Mouse (Mus musculus) right cerebral cortex, postnatal 14 days (tissue): Measurements from ENCODE around the gene Tmem91.

Source experiments
- DNase-seq: peaks from one replicate; pipeline ENCODE4 v3.0.0; 2022

Gene Tmem91

DNA sequence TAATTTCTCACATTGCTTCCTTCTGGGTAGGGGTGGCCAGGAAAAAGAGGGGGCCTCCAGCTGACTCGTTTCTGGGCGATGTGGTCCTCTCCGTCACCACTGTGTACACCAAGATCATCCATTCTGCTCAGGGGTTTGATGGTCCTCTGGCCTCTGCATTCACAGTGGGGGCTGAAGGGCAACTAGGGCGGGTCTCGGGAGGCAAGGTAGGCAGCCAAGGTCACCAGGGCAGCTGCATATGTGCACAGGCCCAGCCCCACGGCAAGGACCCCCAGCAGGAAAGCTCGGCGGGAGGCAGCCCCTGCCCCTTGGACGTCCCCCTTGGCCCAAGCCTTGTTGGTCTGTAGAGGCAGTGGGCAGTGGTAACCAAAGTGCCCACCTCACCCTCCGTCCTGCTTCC, 5.8 kb downstream of the Tmem91 start:
- DNase-seq, result no peak

DNA sequence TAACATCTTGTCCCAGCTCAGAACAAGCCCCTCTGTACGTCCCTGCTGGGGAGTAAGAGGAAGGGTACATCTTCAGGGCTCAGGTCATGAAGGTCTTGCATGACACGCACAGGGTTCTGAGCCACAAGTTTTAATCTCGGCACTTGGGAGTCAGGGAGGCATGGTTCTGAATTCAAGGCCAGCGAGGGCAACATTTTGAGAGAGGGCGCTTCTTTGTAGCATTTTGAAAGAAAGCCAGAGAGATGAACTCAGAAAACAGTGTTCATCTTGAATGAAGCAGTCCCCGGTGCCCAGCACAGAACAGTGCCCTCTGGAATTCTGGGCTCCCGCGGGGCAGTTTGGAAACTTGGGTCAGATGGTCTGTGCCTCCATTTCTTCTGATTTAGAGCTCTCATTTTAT, 8.6 kb downstream of the Tmem91 start:
- DNase-seq, result no peak

DNA sequence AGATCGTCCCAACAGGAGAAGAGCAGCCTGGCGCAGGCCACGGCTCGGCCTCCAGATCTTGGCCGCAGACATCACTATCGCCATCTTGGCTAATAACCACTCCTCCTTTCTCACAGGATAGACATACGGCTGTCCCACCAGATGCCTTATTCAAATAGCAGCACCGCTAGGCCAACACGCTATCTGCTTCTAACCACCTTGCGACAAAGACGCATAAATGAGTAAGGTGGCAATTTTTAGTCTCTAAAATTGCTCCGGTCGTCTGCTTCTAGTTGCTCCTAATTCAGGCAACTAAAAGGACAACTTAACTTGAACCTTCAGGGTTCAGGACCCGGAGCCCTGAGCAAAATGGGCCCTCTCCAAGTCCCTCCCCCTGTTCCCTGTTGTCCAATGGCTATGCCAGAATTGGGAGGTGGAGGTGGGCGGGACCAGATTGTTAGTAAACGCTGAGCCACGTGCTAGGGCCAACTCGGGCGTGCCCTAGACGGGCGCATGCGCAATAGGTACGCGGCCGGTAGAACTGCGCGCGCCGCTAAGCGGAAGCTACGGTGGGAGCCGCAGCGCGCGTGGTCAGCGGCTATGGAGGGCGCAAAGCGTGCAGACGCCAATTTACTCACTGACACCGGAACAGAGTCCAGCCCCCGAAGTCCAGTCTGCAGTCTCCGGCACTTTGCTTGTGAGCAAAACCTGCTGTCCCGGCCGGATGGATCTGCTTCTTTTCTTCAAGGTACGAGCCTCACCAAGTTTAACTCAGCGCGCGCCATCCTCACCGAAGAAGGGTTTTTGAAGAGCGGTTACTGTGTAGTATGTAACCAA, 16.1 kb downstream of the Tmem91 start, which contains the start of the genes Bckdha and Exosc5:
Gene Bckdha, minus strand, starts transcription at position 325 of the 816 bp plus-strand sequence.
Gene Exosc5, plus strand, starts transcription at position 508 of the 816 bp plus-strand sequence.
- DNase-seq, result peak; percentile 98

DNA sequence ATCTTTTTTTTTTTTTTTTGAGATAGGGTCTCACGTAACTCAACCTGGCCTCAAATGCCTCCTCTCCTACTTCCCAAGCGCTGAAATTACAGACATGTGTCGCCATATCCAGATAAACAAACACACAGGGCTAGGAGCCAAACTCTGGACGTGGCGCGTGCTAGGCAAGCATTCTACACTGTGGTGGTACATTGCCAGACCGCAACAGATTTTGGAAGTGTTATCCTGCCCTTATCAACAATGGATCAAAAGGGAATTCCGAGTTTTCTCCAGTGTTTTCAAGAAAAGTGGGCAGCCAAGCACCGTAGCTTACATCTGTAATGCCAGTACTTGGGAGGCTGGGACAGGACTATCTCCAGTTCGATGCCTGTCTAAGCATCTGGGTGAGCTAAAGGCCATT, 17.2 kb downstream of the Tmem91 start:
- DNase-seq, result no peak

DNA sequence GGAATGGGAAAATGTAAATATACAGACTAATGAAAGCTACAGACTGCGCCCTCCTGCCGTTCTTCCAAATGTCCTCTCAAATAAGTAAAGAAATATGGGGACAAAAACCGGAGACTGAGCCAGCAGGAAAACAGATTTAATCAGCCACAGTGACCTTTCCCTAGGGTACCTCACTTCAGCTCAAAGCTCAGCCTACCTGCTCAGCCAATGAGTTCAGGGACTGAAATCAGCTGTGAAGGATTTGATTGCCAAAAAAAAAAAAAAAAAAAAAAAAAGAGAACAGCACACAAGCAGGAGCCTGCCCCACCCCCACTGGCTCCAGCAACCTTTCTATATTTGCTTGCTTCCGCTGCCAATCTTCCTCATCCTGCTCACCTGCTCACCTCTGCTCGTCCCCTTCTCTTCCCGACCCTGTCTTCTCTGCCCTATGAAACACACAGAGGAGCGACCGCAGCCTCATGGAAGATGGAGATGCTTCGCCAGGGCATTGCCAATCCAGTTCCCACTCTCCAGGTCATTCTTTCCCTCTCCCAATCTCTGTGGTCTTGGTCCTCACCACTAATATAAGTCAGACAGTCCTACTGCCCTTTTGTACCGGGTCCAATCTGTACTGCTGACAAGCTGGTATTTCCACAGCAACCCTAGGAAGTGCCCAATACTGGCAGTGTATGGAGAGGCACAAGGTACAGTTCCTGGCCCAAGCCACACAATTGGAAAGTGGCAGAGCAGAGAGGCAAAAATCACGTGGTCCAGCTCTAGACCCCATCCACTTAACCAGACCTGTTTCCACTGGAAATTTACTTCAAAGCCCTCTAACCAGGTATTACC, 19.2 kb downstream of the Tmem91 start:
- no peak for DNase-seq

DNA sequence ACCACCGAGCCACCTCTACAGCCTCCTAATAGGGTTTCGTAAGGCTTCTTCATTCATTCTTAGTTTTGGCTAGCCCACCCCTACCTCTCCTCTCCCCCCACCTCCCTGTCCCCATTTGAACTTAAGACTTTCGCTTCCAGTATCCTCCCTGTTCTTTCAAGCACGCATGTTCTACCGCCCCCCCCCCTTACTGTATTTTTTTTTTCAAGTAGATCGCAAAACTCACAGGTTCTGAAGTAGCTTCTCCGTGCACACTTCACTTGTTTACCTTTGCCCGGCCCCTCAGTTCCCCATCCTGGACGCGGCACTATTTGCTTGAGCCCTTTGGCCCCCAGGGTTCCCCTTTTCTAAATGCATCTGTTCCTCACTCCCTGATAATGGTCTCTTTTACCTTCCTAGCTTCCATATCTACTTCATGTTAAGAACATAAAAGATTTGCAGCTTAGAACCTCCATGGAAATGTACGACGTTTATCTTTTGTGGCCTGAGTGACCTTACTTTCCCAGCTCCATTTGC, 22.7 kb downstream of the Tmem91 start:
- no peak for DNase-seq

DNA sequence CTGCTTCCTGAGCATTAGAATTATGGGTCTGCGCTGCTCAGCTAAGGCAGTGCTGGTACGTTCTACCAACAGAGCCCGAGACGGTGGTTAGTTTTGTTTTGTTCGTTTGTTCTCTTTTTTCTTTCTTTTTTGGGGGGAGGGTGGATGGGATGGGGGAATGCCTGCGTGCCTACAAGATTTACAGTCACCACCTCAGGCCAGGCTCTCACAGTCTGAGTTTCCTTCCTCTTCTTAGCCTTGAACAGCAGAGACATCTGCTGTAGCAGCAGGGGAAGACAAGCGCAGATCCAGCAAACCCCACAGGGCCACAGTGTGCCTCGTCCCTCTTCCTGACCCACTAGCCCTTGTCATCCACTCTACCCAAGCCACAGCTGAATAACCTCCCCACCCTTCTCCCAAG, 23.7 kb downstream of the Tmem91 start:
- no peak for DNase-seq

DNA sequence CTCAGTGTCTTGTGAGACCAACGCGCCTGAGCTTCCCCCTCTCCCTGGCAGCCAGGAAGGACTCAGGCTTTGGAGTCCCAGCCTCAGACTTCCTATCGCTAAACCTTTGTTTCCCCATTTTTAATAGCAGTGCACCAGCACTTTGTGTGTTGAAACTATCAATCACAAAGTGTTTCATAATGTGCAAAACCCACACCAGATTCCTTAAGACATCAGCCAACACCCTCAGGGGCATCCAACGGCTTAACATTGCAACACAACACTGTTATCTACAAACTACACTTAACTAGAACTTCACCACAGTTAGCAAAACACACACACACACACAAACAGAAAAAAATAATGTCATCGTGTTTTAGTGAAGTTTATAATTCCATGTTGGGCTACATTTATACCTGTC, 25.1 kb downstream of the Tmem91 start:
- no peak for DNase-seq

DNA sequence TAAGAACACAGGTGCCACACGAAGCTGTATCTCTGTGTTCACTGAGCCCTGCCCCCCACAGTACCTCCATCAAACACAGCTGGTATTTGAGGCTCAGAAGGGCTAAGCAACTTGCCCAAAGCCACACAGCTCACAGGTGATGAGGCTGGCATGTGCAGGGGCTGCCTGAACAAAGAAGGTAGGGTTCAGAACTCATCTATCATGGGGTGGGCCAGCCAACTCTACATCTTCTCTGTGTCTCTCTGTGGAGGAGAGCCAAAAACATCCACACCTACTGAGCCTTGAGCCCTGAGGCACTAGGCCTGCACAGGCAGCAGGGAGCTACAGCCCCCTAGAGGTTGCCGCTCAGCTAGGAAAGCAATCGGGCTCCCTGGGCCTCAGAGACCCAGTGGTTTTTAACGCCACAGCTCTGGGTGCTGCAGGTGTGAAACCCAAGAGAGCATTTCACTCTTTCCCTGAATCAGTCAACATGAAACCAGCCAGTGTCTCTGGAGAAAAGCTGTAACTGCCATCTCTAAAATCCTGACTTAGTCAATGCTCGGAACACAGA, 27.3 kb downstream of the Tmem91 start:
- no peak for DNase-seq

DNA sequence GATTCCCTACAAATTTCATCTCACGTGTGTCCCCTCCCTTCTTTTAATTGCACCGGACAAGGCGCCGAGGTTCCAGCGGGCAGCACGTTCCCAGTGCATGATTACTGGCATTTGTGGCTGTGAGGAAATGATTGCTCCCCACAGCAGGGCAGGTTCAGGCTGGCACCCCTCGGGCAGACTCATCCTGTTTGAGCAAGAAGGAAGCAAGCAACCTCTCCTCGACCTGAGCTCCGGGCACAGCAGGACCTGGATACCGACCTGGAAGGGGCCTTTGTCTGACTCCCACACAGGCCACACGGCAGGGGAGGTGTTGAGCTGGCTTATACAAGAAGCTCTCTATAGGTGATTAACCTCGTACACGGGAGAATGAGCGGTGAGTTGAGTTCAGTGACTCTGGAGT, 29.9 kb downstream of the Tmem91 start:
- DNase-seq, result no peak

DNA sequence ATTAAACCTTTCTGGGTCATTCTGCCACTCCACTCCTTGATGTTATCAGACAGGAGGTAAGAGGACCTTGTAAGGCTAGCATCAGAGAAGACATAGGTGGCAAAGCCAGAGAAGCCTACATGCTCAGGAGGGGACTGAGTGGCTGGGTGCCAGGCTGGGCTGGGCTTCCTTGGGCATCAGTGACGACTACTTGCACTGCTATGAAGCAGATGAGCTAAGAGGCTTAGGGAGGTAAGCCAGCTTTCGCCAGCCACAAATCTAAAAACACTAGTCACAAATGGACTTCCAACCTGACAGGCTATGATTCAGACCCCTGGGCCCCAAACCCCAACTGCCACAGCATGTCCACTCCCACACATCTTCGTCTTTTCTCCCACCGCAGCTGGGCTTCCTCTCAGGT, 30.3 kb downstream of the Tmem91 start:
- no peak for DNase-seq

DNA sequence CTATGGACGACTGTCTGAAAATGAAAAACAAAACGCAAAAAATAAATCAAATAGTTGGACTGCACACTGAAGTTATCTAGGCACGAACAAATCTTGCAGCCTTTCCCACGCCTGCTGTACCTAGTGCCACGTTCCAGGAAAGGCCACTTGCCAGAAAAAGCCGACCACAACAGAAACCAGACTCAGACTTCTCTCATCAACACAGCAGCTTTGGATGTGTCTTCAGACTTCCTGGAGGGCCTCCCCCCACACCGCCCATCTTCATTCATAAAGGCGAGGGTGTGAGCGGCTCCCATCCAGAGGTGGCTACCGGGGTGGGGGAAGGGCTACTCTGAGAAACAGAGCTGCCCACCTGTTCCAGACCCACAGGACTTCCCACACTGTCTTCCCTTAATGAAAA, 30.8 kb downstream of the Tmem91 start:
- DNase-seq, result no peak

DNA sequence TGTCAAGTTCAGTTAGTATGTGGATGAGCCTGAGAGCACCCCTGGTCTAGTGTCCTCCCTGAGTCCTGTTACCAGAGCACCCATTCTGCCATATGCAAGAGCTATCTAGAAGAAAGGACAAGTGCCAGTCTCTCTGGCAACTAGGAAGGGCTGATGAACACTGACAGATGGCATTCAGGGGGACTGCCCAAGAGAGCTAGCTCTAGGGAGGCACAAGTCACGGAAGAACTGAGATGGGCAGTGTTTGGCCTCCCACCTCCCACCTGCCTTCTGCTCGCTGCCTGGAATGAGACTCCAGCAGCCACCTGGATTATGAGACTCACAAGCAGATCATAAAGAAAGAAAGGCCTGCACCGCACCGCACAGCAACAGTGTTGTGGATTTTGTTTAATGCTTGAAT, 35.2 kb downstream of the Tmem91 start:
- no peak for DNase-seq

DNA sequence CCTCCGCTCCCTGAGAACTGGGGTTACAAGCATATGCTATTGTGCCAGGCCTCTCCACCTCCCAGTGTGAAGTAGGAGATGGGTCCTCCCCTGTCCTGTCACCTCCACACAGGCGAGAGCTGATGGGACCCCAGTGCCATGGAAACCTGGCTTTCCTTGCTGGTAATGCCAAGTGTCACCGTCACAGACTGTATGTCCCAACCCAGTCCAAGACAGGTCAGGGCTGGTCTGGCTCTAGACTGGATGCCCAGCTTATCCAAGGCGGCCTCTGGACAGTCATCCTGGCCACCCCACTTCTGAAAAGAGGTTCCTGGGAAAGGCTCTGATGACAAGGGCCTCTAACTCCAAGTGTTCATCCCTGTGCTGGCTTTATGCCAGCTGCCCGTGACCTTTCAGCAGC, 37.9 kb downstream of the Tmem91 start:
- DNase-seq, result no peak

DNA sequence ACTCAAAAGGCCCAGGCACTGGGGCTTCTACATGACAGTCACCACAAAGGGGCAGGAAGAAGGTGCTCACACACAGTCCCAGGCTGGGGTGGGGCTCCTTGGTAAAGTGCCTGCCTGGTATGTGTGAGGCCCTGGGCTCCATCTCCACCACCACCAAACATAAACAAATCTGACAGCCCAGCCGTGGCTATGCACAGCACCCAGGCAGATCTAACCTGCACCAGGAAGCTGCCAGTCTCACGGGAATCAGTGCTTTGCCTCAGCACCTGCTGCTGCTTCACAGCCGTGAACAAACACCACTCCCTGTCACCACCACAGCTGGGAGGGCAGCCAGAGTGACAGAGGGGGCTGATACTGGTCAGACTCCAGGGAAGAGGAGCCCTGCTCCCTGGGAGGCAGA, 38.6 kb downstream of the Tmem91 start:
- DNase-seq, result no peak

DNA sequence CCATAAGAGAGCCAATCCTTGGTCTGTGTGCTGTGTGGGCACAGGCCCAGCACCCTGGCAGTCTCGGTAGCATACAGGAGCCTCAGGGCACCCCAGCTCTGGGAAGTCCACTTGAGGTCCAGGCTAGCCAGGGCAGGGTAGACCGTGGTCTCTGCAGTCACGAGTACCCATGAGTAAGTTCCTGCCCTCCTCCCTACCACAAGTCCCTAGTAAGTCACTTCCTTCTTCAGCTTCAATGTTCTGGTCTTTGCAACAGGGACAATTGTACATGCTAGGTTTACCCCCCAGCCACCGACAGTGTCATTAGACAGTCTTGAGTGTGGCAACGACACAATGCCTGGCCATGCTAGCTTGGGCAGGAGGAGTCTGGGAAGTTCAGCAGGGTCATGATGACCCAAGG, 42.3 kb downstream of the Tmem91 start:
- DNase-seq, result no peak

DNA sequence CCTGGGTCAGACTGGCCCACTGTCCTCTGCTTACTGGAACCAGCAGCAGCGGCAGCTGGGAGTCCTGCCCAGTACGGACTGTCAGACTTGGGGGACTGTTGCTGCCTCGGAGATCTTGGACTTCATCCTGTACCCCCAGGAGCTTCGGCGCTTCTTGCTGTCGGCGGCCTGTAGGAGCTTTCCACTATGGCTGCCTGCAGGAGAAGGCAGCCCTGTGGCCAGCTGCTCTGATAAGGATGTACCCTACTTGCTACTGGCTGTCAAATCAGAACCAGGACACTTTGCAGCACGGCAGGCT, 46.7 kb downstream of the Tmem91 start:
- DNase-seq, result no peak

DNA sequence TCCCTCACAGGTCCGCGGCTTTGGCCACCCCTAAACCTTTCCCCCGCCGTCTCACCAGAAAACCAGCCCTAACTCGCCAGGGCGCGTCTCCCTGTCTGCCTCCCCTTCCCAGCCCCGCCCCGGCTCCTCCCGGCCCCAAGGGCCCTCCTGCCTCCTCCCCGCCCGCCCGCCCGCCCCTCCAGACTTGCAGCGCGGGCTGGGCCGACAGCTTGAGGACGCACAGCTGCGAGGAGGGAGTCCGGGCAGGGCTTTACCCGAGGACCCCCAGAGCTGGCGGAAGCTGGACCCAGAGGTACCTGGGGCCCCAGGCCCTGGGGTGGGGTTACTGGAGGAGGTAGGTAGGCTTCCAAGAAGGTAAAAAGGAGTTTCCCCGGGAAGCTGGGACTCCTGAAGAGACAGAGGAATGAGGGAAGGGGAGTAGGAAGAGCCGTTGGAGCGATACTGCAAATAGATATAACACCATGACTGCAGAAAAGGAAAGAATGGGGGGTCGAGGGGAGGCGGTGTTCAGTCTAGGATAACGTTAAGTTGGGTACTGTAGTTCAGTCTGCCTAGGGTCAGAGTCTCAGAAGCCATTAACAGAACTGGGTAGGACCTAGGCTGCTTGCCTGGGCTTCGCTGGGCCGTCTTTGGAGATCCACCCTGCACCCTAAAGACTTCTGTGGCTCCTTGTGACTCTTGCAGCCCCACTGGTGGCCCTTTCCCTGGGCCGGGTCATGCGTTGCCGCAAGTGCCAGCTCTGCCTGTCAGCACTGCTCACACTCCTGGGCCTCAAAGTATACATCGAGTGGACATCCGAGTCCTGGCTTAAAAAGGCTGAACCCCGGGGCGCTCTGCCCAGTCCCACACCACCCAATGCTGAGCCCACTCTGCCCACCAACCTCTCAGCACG, 47.3 kb downstream of the Tmem91 start:
- DNase-seq, result no peak

DNA sequence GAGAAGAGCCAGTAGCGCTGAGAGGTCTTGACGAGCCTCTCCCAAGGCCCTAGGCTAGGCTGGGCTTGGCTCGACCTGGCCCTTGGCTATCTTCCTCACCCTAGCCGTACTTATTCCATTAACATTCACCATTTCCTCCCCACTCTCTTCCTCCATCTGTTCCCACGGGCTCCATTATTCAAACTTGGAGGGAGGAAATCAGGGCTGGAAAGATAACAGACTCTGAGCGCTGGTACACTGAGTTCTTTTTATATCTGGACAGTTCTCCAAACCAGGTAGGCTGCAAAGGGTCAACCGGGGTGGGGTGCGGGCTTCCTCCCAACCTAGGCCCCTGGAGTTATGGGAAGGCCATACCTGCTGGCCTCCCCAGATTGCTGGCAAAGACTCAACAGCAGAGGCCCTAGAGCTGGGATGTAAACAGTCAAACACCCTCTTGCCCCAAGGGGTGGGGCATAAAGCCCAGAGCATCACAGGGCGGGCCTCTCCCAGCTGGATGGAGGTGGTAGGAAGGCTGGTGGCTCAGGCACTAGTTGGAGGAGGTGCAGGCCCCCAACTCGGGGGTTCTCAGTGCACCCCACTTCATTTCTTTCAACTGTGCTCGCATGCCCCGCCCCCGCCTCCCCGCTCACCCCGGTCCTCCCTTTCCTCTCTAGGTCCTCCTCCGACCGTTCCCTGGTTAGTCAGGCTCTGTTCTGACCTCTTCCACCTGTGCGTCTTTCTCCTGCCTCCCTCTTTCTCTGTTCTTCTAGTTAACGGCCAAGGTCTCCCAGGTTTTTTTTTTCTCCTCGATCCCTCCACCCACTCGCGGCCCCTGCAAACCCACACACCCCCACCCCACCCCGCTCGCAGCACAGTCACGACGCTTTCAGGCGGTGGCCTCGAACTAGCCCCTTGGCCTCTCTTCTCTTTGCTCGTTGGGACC, 48.2 kb downstream of the Tmem91 start, which contains the start of gene B3gnt8:
Gene B3gnt8, plus strand, starts transcription at position 146 of the 922 bp plus-strand sequence.
- DNase-seq, result no peak

DNA sequence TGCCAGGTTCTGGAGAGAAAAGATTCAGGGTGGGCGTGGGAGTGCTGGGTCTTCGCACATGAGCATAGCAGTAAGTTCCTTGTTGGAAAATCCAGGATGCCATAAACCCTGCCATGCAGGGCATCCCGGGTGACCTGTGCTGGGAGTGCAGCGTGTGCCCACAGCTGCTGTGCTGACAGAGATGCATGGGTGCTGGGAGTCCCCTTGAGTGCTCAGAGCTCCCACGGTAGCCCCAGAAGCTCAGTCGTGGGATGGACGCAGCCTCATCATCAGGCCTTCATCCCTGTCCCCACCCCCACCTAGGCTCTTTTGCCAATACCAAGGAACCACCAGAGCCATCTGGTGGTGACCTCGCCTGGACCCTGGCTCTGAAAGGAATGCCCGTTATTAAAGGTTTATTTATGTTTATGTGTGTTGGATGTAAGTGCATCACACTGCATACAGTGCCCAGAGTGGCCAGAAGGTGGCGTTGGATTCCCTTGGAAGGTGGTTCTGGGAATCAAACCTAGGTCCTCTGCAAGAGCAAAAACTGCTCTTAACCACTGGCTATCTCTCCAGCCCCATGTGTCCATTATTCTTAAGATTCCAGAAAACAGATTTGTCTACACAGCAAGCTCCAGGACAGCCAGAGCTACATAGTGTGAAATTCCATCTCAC, 49.2 kb downstream of the Tmem91 start:
- no peak for DNase-seq

DNA sequence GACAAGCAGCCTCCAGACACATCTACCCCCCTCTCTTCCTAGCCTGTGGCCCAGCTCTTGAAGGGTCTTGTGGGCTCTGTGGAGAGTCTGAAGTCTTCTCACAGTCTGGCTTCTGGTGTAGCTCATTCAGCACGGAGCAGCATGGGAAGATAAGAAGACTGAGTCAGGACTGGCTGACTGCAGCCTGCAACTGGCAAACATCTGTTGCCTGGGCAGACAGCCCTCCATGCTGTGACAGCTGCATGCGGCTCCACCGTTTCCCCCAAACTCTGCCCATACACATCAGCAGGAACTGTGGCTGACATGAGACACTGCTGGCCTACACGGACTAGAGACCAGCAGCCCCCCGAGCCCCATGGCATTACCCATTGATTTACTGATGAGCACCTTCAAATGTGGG, 50.1 kb downstream of the Tmem91 start:
- no peak for DNase-seq
